Mouse (Mus musculus) cerebellum, adult 2 months (tissue): Measurements from ENCODE around the gene Defb28. TPM values are rescaled to one million over a fixed set of nuclear protein-coding genes. Genes with fewer than 3 reads are reported as not detected.

Source experiments
- DNase-seq, 2 experiments: peaks; one replicate each; pipeline ENCODE4 v3.0.0; 2021
- H3K27ac ChIP-seq: fragments of 200-500 bp; 2 replicates; pipeline ENCODE4 v1.5.1; 2012; ENCODE audit warnings: low read length, control low read depth, inconsistent platforms; ENCODE audit not compliant: insufficient read depth
- H3K27me3 ChIP-seq: fragments of 200-500 bp; 2 replicates; pipeline ENCODE4 v1.6.1; 2012; ENCODE audit warnings: inconsistent platforms, mild to moderate bottlenecking, low read length, moderate library complexity; ENCODE audit not compliant: control insufficient read depth, insufficient read depth
- H3K4me1 ChIP-seq: fragments of 200-500 bp; 2 replicates; pipeline ENCODE4 v1.6.1; 2011; ENCODE audit warnings: low read length; ENCODE audit not compliant: control insufficient read depth, insufficient read depth
- H3K4me3 ChIP-seq: fragments of 200-500 bp; replicated peaks from 2 replicates; pipeline ENCODE3; 2011; ENCODE audit warnings: mild to moderate bottlenecking, low read depth, low read length, control low read depth; ENCODE audit not compliant: insufficient read depth
- CTCF ChIP-seq: fragments of 200-500 bp; IDR thresholded peaks from 2 replicates; pipeline ENCODE4 v1.5.1; 2011; ENCODE audit warnings: low read depth, mild to moderate bottlenecking, control low read depth, low read length, moderate library complexity, borderline replicate concordance; ENCODE audit not compliant: insufficient read depth
- POLR2A ChIP-seq: fragments of 200-500 bp; IDR thresholded peaks from 2 replicates; pipeline ENCODE4 v1.6.1; 2011; ENCODE audit warnings: low read length, control low read depth, borderline replicate concordance; ENCODE audit not compliant: insufficient read depth
- WGBS: fragments of 180-500 bp; shearing (Covaris S2); methylation state at CpG from one replicate; pipeline ENCODE4 v1.1.7; 2018; 5-methylcytosine and 5-hydroxymethylcytosine counted together
- polyA plus RNA-seq: library from polyadenylated mRNA; depleted of rRNA; stranded (reverse); fragments of >200 nt; gene quantifications from 2 replicates; pipeline ENCODE4 v1.2.3, GENCODE M21; 2012

Gene Defb28
- polyA plus RNA-seq, 1 experiment = not detected

GRCm38 (mm10) chr2:152493151-152493550 lies 24.9 kb upstream of the Defb28 start:
- Histone ChIP-seq H3K4me3 (no peak overlapping the region), H3K27me3 (no peaks in the 10 kb centered on the region; the same call in 1 of the 2 replicates), H3K27ac (no peak overlapping the region), H3K4me1 (no peaks in the 10 kb centered on the region)
- DNase-seq = no peak
- no peak for TF ChIP-seq POLR2A
- TF ChIP-seq CTCF = no peak
- WGBS = 78% methylated on average over 6 of the region's 6 CpGs

GRCm38 (mm10) chr2:152498020-152498419 lies 20.0 kb upstream of the Defb28 start:
- DNase-seq = no peak
- no peak overlapping the region for H3K27ac ChIP-seq
- no peak overlapping the region for H3K4me3 ChIP-seq
- H3K4me1 ChIP-seq = no peaks in the 10 kb centered on the region
- TF ChIP-seq CTCF (no peak), POLR2A (no peak)
- 67% methylated on average over 6 of the region's 6 CpGs for WGBS
- no peaks in the 10 kb centered on the region for H3K27me3 ChIP-seq

DNA sequence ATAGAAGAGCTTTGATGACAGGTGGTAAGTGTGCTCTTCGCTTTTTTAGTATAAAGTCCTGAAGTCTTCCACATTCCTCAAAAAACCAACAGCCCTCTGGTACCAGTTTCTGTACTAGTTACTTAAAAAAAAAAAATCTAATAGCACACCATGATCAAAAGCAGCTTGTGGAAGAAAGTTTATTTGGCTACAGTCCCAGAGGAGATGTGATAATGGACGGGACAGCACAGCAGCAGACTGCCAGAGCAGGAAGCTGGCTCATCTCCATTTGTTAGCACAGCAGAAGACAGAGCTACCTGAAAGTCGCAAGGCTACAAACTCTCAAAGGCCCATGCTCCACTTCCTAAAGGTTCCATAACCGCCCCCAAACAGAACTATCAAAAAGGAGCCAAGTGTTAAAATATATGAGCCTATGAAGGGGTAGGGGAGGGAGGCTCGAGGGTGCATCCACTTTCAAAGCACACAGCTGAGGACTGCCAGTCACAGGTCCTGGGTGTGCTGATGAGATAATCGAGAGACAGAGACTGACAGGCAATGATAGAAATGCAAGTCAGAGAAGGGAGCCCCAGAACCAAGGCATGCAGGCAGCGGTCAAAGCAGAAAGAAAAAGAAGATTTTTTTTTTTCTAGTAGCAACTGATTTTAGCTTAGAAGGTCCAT lies 17.7 kb upstream of the Defb28 start:
- Histone ChIP-seq H3K4me1 (no peaks in the 10 kb centered on the region), H3K27ac (no peak overlapping the region), H3K27me3 (no peaks in the 10 kb centered on the region), H3K4me3 (no peak overlapping the region)
- 54% methylated on average over 7 of the region's 7 CpGs for WGBS
- no peak for DNase-seq
- TF ChIP-seq CTCF (no peak), POLR2A (no peak)

GRCm38 (mm10) chr2:152500863-152501229 lies 17.2 kb upstream of the Defb28 start:
- no peak for DNase-seq
- 81% methylated on average over 6 of the region's 6 CpGs for WGBS
- Histone ChIP-seq H3K27ac (no peak overlapping the region), H3K4me3 (no peak overlapping the region), H3K27me3 (no peaks in the 10 kb centered on the region), H3K4me1 (no peaks in the 10 kb centered on the region)
- TF ChIP-seq POLR2A (no peak), CTCF (no peak)

GRCm38 (mm10) chr2:152503950-152504349 lies 14.1 kb upstream of the Defb28 start:
- Histone ChIP-seq H3K4me1 (no peaks in the 10 kb centered on the region), H3K27me3 (no peaks in the 10 kb centered on the region), H3K27ac (no peak overlapping the region), H3K4me3 (no peak overlapping the region)
- no peak for DNase-seq
- TF ChIP-seq POLR2A = no peak
- TF ChIP-seq CTCF = no peak
- 84% methylated on average over 2 of the region's 2 CpGs for WGBS

- 43% methylated on average over 1 of the region's 1 CpGs for WGBS
- Histone ChIP-seq H3K27me3 (no peaks in the 10 kb centered on the region), H3K4me3 (no peak within 1 kb of the TSS), H3K4me1 (no peaks in the 10 kb centered on the region), H3K27ac (no peak within 1 kb of the TSS)
- TF ChIP-seq POLR2A (no peak), CTCF (no peak)
- DNase-seq = no peak
These were observed 6.5 kb upstream of the Defb28 start, which contains the start of gene Defb26 for GRCm38 (mm10) chr2:152511592-152511991. Defb26 (minus strand) TSS chr2:152511692.

DNA sequence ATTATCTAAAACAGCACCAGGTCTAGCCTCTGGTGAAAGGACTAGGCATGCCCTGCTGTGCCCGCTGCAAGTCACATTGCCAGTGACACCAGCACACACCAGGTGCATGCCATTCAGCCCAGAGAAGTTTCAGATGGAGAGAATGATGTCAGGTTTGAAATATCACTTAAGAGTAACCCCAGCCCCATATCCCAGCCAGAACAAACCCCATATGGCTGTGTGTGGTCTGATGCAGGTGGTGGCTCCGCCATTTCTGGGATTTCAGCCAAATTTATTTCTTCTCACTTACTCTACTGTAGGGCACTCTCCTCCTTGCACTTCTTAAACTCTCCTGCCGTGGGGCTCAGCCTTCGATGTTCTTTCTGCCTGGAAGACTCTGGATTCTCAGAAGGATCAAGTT lies 2.0 kb upstream of the Defb28 start:
- no peak for DNase-seq
- WGBS = 27% methylated on average over 4 of the region's 4 CpGs
- Histone ChIP-seq H3K27me3 (no peaks in the 10 kb centered on the region), H3K4me1 (no peaks in the 10 kb centered on the region), H3K27ac (no peak overlapping the region), H3K4me3 (no peak overlapping the region)
- TF ChIP-seq CTCF = no peak
- TF ChIP-seq POLR2A = no peak

GRCm38 (mm10) chr2:152539944-152540710 lies 22.1 kb downstream of the Defb28 start, which contains the start of gene Defb29:
Defb29 (minus strand) TSS chr2:152540098.
- 53% methylated on average over 13 of the region's 13 CpGs for WGBS
- H3K4me3 ChIP-seq = no peak within 1 kb of the TSS
- H3K27ac ChIP-seq = no peak within 1 kb of the TSS
- no peaks in the 10 kb centered on the region for H3K4me1 ChIP-seq
- TF ChIP-seq POLR2A (no peak), CTCF (0 out of 2 replicates have a peak, but pooled peaks have one; percentile 8)
- DNase-seq = no peak
- no peaks in the 10 kb centered on the region for H3K27me3 ChIP-seq
